Mouse (Mus musculus) midbrain, embryonic 15.5 days (tissue): Measurements from ENCODE around the gene Spin2e. TPM values are rescaled to one million over a fixed set of nuclear protein-coding genes. Genes with fewer than 3 reads are reported as not detected.
"Not testable (repeated sequence)": the region's sequence is repeated elsewhere in the genome, so short reads cannot be mapped to it uniquely, and the experiment has no call there.

Experiments
- ATAC-seq: fragments of 200-750 bp; cut with Nextera tagmentation; replicated peaks from 2 replicates; pipeline ENCODE4 v1.8.0; 2017; ENCODE audit warnings: moderate TSS enrichment
- H3K27ac ChIP-seq: fragments of 300-500 bp; sonication (generic); 2 replicates; pipeline ENCODE4 v1.5.1; 2015; ENCODE audit warnings: mild to moderate bottlenecking, inconsistent platforms
- H3K27me3 ChIP-seq: fragments of 300-500 bp; sonication (generic); replicated peaks from 2 replicates; pipeline ENCODE4 v1.6.1; 2015; ENCODE audit warnings: inconsistent platforms
- H3K36me3 ChIP-seq: fragments of 300-500 bp; sonication (generic); replicated peaks from 2 replicates; pipeline ENCODE4 v1.6.1; 2015; ENCODE audit warnings: inconsistent platforms
- H3K4me1 ChIP-seq: fragments of 300-500 bp; sonication (generic); 2 replicates; pipeline ENCODE4 v1.6.1; 2015; ENCODE audit warnings: inconsistent platforms
- H3K4me2 ChIP-seq: fragments of 300-500 bp; sonication (generic); 2 replicates; pipeline ENCODE4 v1.6.1; 2015; ENCODE audit warnings: inconsistent platforms, mild to moderate bottlenecking, moderate library complexity
- H3K4me3 ChIP-seq: fragments of 300-500 bp; sonication (generic); 2 replicates; pipeline ENCODE4 v1.5.1; 2015; ENCODE audit warnings: mild to moderate bottlenecking, inconsistent platforms
- H3K9ac ChIP-seq: fragments of 300-500 bp; sonication (generic); 2 replicates; pipeline ENCODE4 v1.6.1; 2015; ENCODE audit warnings: mild to moderate bottlenecking, inconsistent platforms
- H3K9me3 ChIP-seq: fragments of 300-500 bp; sonication (generic); 2 replicates; pipeline ENCODE4 v1.6.1; 2016; ENCODE audit warnings: inconsistent platforms
- WGBS: fragments of 180-500 bp; shearing (Covaris S2); methylation state at CpG from one replicate; pipeline ENCODE4 v1.1.7; 2015; ENCODE audit warnings: mixed read lengths; 5-methylcytosine and 5-hydroxymethylcytosine counted together
- polyA plus RNA-seq: library from polyadenylated mRNA; unstranded; fragments of >200 nt; fragmentation: Nextera tagmentation; extraction: Ambion mirVana; gene quantifications from 2 replicates; pipeline ENCODE4 v1.2.1, GENCODE M21; 2015

The Spin2e gene
- not detected in 2 replicates for polyA plus RNA-seq

DNA sequence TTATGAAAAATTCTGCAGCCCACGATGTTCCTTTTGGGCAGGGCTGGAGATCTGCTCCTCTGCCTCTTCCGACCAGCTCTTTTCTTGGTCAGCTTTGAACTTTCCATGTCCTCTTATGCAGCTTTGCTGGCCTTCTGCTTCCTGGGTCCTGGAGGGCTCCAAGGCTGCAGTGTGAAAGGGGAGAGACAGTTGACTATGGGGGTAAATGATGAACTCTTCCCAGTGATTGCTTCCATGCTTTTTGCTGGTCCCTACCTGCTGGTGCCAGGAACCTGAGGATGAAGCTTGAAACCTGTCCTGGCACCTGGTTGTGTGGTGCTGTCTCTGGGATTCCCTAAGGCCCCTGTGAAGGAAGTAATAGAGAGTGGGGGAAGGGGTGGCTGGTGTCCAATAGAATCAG lies at the start of gene Spin2e:
Gene Spin2e, minus strand, starts transcription at position 101 of the 400 bp plus-strand sequence.
- not testable (repeated sequence) for H3K36me3 ChIP-seq, H3K4me3 ChIP-seq, H3K27me3 ChIP-seq, H3K4me1 ChIP-seq, H3K9me3 ChIP-seq, H3K4me2 ChIP-seq, H3K27ac ChIP-seq, H3K9ac ChIP-seq, ATAC-seq
- WGBS, result 76% methylated on average over 2 of the region's 2 CpGs

DNA sequence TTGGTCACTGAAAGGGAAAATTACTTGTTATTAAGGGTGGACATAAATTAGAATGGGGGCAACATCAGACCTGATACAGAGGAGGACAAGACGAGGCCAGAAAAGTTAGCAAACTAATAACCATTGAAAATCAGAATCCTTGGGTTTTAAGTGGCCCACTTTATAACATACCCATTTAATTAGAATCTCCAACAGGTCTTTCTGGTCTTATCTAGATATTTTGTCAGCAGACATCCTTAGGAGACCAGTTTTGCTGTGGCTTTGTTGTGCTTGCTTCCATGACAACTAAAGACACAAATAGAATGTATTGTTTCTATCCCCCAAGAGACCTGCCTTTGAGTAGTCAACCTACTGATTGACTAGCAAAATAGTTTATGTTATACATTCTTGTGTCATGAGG lies 44.5 kb downstream of the Spin2e start, which contains the start of gene Gm21883:
Gene Gm21883, minus strand, starts transcription at position 101 of the 400 bp plus-strand sequence.
- H3K4me1 ChIP-seq, H3K9ac ChIP-seq, H3K4me3 ChIP-seq, ATAC-seq, H3K4me2 ChIP-seq, H3K36me3 ChIP-seq, H3K27me3 ChIP-seq, H3K27ac ChIP-seq, H3K9me3 ChIP-seq: not testable (repeated sequence)
- WGBS, result no CpG with 5 or more reads among the region's 1 CpGs

Other genes starting within 250 kb of the Spin2e start
- not detected in 2 replicates for gene Btbd35f19, start 235.0 kb downstream of the Spin2e start, polyA plus RNA-seq
- not detected in 2 replicates for gene Gm21883, start 44.6 kb downstream of the Spin2e start, polyA plus RNA-seq
- gene Btbd35f25, start 98.2 kb upstream of the Spin2e start, polyA plus RNA-seq, result not detected in 2 replicates